Mouse (Mus musculus) c-Kit-negative CD71-positive TER-119-positive erythroid progenitor cells, embryonic 14.5 days (primary cell): ENCODE measurements around the gene Itgav.

Source experiments
- DNase-seq: peaks from one replicate; pipeline ENCODE4 v3.0.0-alpha.2; 2013; ENCODE audit warnings: low read depth, low spot score

Gene Itgav

DNA sequence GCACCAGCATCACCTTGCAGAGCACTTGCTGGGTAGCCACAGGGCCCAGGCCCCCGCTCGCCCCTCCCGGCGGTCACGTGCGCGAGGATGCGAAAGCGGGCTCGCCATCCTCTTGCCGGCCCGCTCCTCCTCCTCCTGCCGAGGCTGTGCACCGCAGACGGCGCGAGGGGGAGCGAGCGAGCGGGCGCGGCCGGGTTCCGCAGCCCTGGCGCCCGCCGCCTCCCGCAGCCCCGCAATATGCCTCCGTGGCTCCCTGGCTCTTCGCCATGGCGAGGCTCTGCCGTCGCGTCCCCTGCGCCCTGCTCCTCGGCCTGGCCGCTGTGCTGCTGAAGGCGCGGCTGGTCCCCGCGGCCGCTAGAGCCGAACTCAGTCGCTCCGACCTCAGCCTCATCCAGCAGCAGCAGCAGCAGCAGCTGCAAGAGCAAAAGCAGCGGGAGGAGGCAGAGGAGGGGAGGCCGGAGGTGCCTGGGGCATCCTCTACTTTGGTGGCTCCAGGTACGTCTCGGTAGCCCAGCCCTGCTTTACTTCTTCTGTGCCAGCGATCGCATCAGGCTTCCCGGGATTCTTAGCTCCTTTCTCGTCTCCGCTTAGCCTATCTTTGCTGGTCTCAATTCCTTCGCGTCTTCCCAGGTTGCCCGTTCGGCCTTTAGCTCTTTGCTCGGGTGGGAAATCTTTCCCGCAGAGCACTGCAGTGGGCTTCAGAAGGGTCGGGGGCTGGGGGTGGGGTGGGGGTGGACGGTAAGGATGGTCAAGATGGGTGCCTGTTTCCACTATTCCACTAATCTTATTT lies 88.5 kb downstream of the Itgav start, which contains the start of gene Fam171b:
TSS of gene Fam171b (plus strand) at position 154 of the 790 bp plus-strand sequence.
- no peak for DNase-seq

DNA sequence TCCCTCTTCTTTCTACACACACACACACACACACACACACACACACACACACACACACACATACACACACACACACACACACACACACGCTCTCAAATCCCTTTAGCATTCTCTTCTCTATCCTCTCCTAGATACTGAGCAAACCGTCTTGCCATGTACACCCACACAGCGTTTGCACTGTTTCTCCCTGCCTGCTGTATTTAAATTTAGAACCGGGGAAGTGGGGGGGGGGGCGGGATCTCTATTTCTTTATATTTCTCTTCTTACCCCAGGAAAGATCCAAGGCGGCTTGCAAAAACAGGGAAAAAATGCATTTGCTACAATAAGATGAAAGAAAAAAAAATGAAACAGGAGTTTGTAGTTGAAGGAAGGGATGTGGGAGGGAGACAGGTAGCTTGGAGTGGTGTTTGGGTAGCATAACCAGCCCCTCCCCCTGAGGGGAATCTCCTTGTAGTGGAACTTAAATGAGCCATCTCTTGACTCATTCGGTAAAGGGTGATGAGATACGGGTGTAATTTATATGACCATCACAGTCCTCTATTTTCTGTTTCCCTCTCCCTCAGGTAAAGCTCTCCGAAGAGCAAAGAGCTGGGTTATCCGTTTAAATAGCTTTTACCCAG lies 89.2 kb downstream of the Itgav start:
- no peak for DNase-seq

DNA sequence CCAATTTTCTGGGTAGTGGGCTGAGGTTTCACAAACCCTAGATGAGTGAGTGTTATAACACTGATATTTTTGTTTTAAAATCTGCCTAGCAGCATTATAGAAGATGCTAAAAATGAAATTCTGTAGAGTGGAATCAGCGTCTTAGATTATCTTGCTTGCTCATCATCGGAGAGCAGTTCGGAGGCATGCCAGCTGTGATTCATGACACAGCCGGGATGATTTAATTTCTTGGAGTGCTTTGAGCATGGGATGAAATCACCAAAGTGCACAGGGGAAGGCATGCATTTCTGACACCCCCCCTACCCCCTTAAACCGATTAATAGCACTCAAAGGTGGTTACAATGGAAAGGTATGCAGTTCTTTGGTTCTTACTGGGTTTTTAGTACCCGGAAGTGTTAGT lies 89.8 kb downstream of the Itgav start:
- DNase-seq = no peak

DNA sequence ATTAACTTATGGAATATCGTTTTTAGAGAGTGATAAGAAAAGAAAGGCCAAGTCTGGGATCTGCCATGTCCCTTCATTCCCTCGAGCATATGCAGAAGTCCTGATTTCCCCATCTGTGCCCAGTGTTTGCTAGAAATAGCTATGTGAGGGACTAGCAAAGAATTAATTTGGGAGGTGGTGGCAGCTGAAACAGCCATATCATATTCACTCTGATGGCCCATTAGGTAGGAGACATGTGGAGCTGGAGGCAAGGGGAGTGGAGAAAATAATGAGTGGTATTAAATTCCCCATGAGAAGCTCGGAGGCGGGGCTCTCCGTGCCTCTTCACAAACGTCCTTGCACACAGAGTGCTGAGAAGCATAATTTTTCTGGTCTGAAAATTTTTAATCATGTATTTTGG lies 92.0 kb downstream of the Itgav start:
- DNase-seq = no peak

DNA sequence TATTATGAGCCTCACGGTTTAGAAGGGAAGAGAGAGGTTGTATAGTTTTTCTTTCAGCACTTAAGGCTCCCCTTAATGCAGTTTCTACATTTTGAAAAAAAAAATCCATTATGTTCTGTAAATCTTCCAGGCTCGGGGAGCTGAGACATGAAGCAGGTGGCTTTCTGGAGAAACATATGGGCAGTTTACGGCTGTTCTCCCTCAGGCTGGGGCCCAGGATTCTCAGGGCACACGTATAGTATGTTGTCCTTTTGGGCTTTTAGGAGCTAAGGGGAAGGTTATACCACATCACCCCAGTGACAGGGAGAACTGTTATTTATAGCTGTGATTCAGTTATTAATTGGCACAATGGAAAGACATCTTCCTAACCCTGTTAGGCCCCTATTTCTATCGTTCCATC lies 101.0 kb downstream of the Itgav start:
- no peak for DNase-seq

DNA sequence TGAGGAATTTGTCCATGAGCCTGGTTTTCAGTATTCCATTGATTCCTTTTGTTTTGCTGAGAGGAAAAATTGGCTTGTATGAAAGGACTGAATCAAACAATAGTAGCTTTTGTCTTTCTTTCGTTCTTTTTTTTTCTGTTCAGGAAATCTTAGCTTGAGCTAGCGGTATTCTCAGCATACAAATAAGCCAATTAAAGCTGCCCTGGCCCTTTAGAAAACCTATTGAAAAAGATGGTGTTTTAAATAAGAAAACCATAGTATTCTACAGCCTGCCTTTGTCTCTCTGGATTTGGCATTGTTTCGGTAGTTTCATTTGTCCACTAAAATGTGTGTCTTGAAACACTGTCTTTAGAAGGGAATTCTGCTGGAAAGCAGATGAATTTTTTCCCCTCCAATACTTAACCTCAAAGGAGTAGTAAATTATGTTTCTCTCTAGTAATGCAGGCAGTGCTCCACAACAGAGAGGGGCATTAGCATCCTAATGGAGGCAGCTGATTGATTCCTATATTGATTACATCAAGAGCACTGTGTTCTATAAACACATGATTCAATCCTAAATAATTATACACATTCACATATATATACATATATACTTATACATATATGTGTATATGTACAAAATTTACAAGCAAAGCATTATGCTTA lies 104.8 kb downstream of the Itgav start:
- DNase-seq = no peak

DNA sequence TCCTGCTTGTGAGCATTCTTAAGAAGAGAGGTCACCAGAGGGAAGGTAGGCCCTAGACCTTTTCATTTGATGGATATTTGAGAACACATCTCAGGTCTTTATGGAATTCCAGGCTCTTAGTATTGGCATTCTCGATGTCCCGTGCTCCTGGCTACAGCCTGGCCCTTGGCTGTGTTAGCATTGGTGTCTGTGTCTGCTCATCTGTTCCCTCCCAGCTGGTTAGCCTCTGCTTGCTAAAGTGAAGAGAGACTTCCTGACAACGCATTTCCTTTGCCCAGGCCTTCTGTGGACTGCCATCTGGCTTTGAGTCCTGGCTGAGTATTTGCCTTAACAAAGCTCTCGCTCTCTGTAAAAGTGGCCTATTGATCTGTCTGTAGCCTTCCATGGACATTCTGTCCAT lies 108.7 kb downstream of the Itgav start:
- DNase-seq = no peak

DNA sequence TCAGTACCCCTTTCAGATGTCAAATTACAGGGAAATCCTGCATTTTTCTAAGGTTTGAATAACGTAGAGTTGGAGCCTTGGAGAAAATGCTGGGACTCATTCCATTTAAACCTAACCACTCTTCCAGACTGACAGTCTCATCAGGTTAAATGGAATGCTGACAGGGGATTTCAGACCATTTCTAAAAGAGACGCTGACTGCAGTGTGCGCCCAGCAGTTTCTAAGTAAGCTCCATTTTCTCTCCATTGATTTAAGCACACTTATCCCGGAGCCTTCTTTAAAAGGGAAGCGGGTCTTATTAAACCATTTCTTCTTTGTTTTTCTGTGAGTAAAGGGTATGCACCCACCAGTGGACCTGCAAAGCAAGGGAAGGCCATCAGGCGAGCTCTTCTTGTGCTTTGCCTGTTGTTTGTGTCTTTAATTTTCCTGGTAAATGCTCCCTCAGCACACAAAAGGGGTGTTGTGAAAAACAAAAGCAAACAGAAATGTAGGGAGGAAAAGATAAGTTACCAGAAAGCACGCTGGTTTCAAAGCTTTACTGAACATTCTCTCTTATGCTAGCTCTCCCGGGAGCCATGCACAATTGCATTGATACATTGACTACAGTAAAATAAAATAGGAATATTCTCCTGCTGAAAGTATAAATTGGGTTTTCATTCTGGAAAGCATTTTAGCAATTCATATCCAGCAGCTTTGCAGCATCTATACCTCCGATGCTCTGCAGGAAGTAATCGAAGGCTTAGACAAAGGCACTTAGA lies 111.3 kb downstream of the Itgav start:
- DNase-seq = no peak

DNA sequence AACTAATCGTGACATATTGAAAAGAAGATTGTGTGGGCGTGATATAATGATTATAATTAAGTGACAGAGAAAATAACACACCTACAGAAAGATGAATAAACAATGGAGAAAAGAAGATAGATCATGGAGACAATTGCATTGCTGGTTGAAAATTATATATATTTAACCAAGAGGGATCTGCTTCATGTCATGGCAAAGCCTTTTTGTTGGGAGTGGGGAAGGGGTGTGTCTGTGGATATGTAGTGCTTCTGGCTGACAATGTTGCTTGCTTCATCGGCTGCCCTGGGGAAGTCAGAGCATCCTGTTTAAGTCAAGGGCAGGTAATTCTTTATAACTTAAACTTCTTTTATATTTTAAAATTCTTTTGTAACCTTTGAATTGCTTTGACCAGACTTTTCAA lies 124.3 kb downstream of the Itgav start:
- DNase-seq = no peak

DNA sequence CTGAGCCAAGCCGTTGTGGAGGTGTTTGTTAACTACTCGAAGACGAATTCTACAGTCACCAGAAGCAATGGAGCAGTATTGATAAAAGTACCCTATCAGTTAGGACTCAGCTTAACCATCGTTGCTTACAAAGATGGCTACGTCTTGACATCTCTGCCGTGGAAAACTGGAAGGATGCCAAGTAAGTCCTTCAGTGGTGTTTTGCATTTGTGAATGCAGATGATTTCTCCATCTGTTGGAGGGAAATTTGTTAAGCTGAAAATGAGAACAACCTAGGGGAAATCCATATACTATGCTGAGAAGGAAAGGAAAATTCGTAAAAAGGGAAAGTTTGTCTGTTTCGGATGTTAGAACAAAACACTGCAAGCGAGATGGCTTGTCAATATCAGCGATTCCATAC lies 129.2 kb downstream of the Itgav start:
- no peak for DNase-seq

DNA sequence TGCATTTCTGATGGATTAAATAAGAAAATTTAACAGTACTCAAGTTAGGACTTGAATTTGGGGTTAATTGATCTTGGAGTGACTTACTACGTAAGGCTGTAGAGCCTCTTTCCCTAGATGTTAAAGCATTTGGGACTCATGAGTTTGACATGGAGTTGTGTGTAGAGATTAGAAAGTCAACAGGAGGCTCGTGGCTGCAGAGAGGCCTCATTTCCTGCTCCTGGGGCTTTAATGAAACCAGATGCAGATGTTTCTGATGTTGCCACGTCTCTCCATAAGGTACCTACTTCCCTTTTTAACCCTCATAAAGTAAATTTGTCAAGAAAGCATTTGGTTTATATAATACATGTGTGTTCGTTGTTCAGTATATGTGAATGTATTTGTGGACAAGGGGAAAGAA lies 132.0 kb downstream of the Itgav start:
- no peak for DNase-seq
